Mouse (Mus musculus) small intestine, adult 2 months (tissue): ENCODE data around the gene Cacna1a. TPM values are rescaled to one million over a fixed set of nuclear protein-coding genes. Genes with fewer than 3 reads are reported as not detected.

Source experiments
- H3K27ac ChIP-seq: fragments of 200-500 bp; 2 replicates; pipeline ENCODE4 v1.5.1; 2012; ENCODE audit warnings: low read depth, low read length, control low read depth, inconsistent platforms; ENCODE audit not compliant: insufficient read depth
- H3K27me3 ChIP-seq: fragments of 200-500 bp; 2 replicates; pipeline ENCODE4 v1.6.1; 2012; ENCODE audit warnings: mild to moderate bottlenecking, moderate library complexity, low read length, inconsistent platforms; ENCODE audit not compliant: control insufficient read depth, insufficient read depth
- H3K36me3 ChIP-seq: fragments of 200-500 bp; 2 replicates; pipeline ENCODE4 v1.6.1; 2012; ENCODE audit warnings: mild to moderate bottlenecking, low read length, control low read depth, inconsistent platforms; ENCODE audit not compliant: control insufficient read depth, insufficient read depth
- H3K4me1 ChIP-seq: fragments of 200-500 bp; 2 replicates; pipeline ENCODE4 v1.6.1; 2012; ENCODE audit warnings: low read length, inconsistent platforms, mixed read lengths; ENCODE audit not compliant: control insufficient read depth, insufficient read depth, insufficient read length
- H3K4me3 ChIP-seq: fragments of 200-500 bp; 2 replicates; pipeline ENCODE4 v1.5.1; 2012; ENCODE audit warnings: low read depth, mild to moderate bottlenecking, control low read depth, inconsistent platforms, low read length, moderate library complexity
- CTCF ChIP-seq: fragments of 200-500 bp; IDR thresholded peaks from 2 replicates; pipeline ENCODE4 v1.5.1; 2012; ENCODE audit warnings: low read depth, mild to moderate bottlenecking, control low read depth, inconsistent platforms, low read length, moderate library complexity, mixed read lengths; ENCODE audit not compliant: insufficient replicate concordance, insufficient read length; ENCODE audit errors: extremely low read depth
- POLR2A ChIP-seq: fragments of 200-500 bp; IDR thresholded peaks from 2 replicates; pipeline ENCODE4 v1.6.1; 2012; ENCODE audit warnings: low read depth, mild to moderate bottlenecking, control low read depth, inconsistent platforms, low read length, moderate library complexity
- WGBS: fragments of 180-500 bp; shearing (Covaris S2); methylation state at CpG from one replicate; pipeline ENCODE4 v1.1.7; 2018; 5-methylcytosine and 5-hydroxymethylcytosine counted together
- polyA plus RNA-seq: library from polyadenylated mRNA; depleted of rRNA; stranded (reverse); fragments of >200 nt; gene quantifications from 2 replicates; pipeline ENCODE4 v1.2.3, GENCODE M21; 2012

Gene Cacna1a
- polyA plus RNA-seq, 1 experiment: 23.5 TPM

DNA sequence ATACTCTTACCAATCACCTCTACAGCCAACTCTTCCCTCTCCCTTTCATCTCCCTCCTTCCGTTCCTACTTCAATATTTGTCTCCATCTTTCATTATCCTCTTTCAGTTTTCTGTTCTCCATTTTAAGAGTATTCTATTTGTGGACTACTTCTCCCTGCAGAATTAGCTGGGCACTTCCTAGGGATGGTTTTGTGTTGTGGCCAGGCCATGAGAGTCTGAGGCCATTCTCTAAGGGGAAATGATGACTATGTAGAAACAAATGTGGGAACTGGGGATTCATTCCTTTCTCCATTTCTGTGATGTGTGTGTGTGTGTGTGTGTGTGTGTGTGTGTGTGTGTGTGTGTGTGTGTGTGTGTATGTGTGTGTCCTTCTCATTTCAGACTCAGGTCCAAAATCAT is 144.5 kb downstream of the Cacna1a start:
- H3K27me3 ChIP-seq: no peaks in the 10 kb centered on the region
- H3K36me3 ChIP-seq: no peaks in the 10 kb centered on the region
- no peak overlapping the region for H3K27ac ChIP-seq
- no peak overlapping the region for H3K4me3 ChIP-seq
- H3K4me1 ChIP-seq: no peaks in the 10 kb centered on the region
- TF ChIP-seq POLR2A (no peak), CTCF (no peak)
- WGBS: 91% methylated on average over 1 of the region's 1 CpGs

DNA sequence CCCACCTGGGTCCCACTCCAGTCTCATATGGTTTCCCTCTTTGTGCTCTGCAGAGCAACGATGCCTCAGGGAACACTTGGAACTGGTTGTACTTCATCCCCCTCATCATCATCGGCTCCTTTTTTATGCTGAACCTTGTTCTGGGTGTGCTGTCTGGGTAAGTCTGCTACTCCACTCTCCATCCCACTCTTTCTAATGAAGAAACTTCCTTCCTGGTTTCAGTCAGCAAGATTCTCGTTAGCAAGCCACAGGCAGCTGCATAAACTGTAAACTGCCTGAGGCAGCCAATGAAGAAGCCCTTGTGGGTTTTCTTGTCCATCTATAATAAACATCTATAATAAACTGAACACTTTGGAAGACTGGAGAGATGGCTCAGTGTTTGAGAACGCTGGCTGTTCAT is 145.1 kb downstream of the Cacna1a start:
- TF ChIP-seq CTCF (no peak), POLR2A (no peak)
- H3K4me1 ChIP-seq: no peaks in the 10 kb centered on the region
- H3K36me3 ChIP-seq: no peaks in the 10 kb centered on the region
- H3K4me3 ChIP-seq: no peak overlapping the region
- no peak overlapping the region for H3K27ac ChIP-seq
- H3K27me3 ChIP-seq: no peaks in the 10 kb centered on the region
- 74% methylated on average over 4 of the region's 4 CpGs for WGBS

- H3K36me3 ChIP-seq: no peaks in the 10 kb centered on the region
- TF ChIP-seq CTCF: peak; percentile 15; the same call in 1 of the 2 replicates
- no peak for TF ChIP-seq POLR2A
- H3K4me3 ChIP-seq: no peak overlapping the region
- H3K27ac ChIP-seq: no peak overlapping the region
- no peaks in the 10 kb centered on the region for H3K4me1 ChIP-seq
- H3K27me3 ChIP-seq: no peaks in the 10 kb centered on the region
- WGBS: 83% methylated on average over 5 of the region's 5 CpGs
Measured at GRCm38 (mm10) chr8:84536917-84537316, 148.7 kb downstream of the Cacna1a start.

DNA sequence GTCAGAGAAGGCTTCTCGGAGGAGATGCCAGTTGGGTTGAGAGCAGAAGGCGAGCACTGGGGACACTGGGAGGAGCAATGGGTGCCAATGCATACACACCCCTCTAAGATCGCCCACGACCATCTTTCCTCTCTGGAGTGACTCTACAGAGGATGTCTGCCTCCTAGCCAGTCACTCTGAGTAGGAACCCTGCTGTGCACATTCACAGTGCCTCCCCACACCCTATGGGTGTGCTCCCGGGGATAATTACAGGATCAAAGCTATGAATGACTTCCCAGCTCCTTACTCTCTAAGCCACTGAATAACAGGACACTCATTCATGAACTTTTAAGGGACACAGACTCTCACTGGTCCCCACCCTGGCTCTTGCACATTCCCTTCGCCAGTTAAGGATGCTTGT is 151.1 kb downstream of the Cacna1a start:
- TF ChIP-seq CTCF (no peak), POLR2A (no peak)
- Histone ChIP-seq H3K27me3 (no peaks in the 10 kb centered on the region), H3K36me3 (no peaks in the 10 kb centered on the region), H3K4me1 (no peaks in the 10 kb centered on the region), H3K4me3 (no peak overlapping the region), H3K27ac (no peak overlapping the region)
- 55% methylated on average over 6 of the region's 6 CpGs for WGBS

DNA sequence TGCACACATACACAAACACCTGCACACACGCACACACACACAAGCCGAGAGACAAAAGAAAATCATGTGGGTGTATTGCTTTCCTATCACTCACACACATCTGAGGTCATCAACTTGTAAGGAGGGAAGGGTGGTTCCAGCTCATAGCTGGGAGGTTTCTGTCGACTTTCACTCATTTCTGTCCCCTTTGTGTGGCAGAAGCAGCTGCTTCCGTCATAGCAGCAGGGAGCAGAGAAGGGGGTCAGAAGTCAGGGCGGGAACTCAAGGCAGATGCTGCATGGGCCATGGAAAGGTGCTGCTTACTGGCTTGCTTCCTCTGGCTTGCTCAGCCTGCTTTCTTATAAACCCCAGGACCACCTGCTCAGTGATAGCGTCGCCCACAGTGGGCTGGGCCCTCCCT is 154.2 kb downstream of the Cacna1a start:
- WGBS: 81% methylated on average over 7 of the region's 7 CpGs
- Histone ChIP-seq H3K27me3 (no peaks in the 10 kb centered on the region), H3K4me1 (no peaks in the 10 kb centered on the region), H3K36me3 (no peaks in the 10 kb centered on the region), H3K4me3 (no peak overlapping the region), H3K27ac (no peak overlapping the region)
- TF ChIP-seq CTCF (no peak), POLR2A (no peak)

GRCm38 (mm10) chr8:84545522-84545921 is 157.3 kb downstream of the Cacna1a start:
- TF ChIP-seq POLR2A: no peak
- no peak for TF ChIP-seq CTCF
- H3K27me3 ChIP-seq: no peaks in the 10 kb centered on the region
- 74% methylated on average over 3 of the region's 3 CpGs for WGBS
- no peaks in the 10 kb centered on the region for H3K36me3 ChIP-seq
- H3K27ac ChIP-seq: no peak overlapping the region
- H3K4me3 ChIP-seq: no peak overlapping the region
- H3K4me1 ChIP-seq: no peaks in the 10 kb centered on the region

- H3K4me1 ChIP-seq: no peaks in the 10 kb centered on the region
- TF ChIP-seq CTCF (no peak), POLR2A (no peak)
- no peaks in the 10 kb centered on the region for H3K27me3 ChIP-seq
- whole genome bisulfite sequencing: 79% methylated on average over 4 of the region's 4 CpGs
- H3K27ac ChIP-seq: no peak overlapping the region
- no peak overlapping the region for H3K4me3 ChIP-seq
- H3K36me3 ChIP-seq: no peaks in the 10 kb centered on the region
Measured at GRCm38 (mm10) chr8:84552457-84552856, 164.2 kb downstream of the Cacna1a start.

DNA sequence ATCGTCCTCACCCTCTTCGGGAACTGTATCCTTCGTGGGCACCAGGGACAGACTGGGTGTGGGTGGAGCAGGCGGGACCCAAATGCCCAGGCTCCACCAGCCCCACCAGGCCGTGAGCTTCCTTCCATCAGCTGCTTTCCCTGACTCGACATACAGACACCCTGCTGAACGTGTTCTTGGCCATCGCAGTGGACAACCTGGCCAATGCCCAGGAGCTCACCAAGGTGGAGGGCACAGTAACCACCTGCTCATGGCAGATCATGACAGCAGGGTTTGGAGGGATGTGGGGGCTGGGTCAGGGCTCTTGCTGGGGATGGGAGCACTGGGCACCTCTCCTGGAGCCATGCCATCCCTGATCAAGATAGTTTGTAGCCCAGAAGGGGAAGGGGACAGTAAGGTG is 164.9 kb downstream of the Cacna1a start:
- no peak overlapping the region for H3K4me3 ChIP-seq
- no peak for TF ChIP-seq POLR2A
- TF ChIP-seq CTCF: no peak
- no peaks in the 10 kb centered on the region for H3K36me3 ChIP-seq
- no peaks in the 10 kb centered on the region for H3K4me1 ChIP-seq
- H3K27me3 ChIP-seq: no peaks in the 10 kb centered on the region
- no peak overlapping the region for H3K27ac ChIP-seq
- 87% methylated on average over 8 of the region's 8 CpGs for WGBS
